Comparison of ENCODE assay signal across 26 mouse cellular contexts in genomic region chr12:43856370-43856769, GRCm38 (mm10).
"Had no signal": no experiment of that assay in that cellular context is flagged by ENCODE, and none has a peak within 500 bp of the region (broad histone marks: within the 10 kb centered on the region; RNA-seq: fewer than 3 reads in every experiment).

No protein-coding gene starts in this region.

- H3K4me2 ChIP-seq: heart, embryonic 11.5 days; heart, embryonic 13.5 days; heart, embryonic 15.5 days; hindbrain, embryonic 13.5 days; hindbrain, embryonic 15.5 days; kidney, embryonic 15.5 days; limb, embryonic 12.5 days; limb, embryonic 15.5 days; liver, embryonic 12.5 days had no signal

- H3K4me1 ChIP-seq: heart, embryonic 13.5 days; heart, embryonic 15.5 days; hindbrain, embryonic 13.5 days; hindbrain, embryonic 15.5 days; limb, embryonic 15.5 days; liver, embryonic 12.5 days had no signal

- H3K9ac ChIP-seq: heart, embryonic 13.5 days; heart, embryonic 15.5 days; hindbrain, embryonic 13.5 days; hindbrain, embryonic 15.5 days; kidney, embryonic 15.5 days; limb, embryonic 12.5 days; limb, embryonic 15.5 days; liver, embryonic 12.5 days; liver, embryonic 14.5 days had no signal

- ATAC-seq: hindbrain, postnatal 0 days; intestine, embryonic 16.5 days; liver, embryonic 12.5 days had no signal

- H3K27me3 ChIP-seq: heart, embryonic 13.5 days; heart, embryonic 15.5 days; hindbrain, embryonic 13.5 days; hindbrain, embryonic 15.5 days; kidney, embryonic 15.5 days; limb, embryonic 12.5 days; limb, embryonic 15.5 days; liver, embryonic 12.5 days had no signal

- H3K27ac ChIP-seq: heart, adult 2 months; heart, embryonic 13.5 days; heart, embryonic 15.5 days; hindbrain, embryonic 13.5 days; hindbrain, embryonic 15.5 days; hindbrain, postnatal 0 days; kidney, embryonic 15.5 days; kidney, postnatal 0 days; layer of hippocampus, adult 2 months; left cerebral cortex, adult 2 months; limb, embryonic 12.5 days; limb, embryonic 15.5 days; liver, embryonic 12.5 days; liver, embryonic 14.5 days had no signal

- H3K9me3 ChIP-seq: heart, embryonic 13.5 days; heart, embryonic 15.5 days; hindbrain, embryonic 13.5 days; hindbrain, embryonic 15.5 days; kidney, embryonic 15.5 days; limb, embryonic 12.5 days; limb, embryonic 15.5 days; liver, embryonic 12.5 days had no signal

- H3K4me3 ChIP-seq: heart, adult 2 months; heart, embryonic 13.5 days; heart, embryonic 15.5 days; hindbrain, embryonic 13.5 days; hindbrain, embryonic 15.5 days; kidney, embryonic 15.5 days; layer of hippocampus, adult 2 months; left cerebral cortex, adult 2 months; limb, embryonic 12.5 days; limb, embryonic 15.5 days; liver, embryonic 12.5 days had no signal

- DNase-seq: gastrocnemius, postnatal 14 days; gastrocnemius, postnatal 36 days; heart, adult 11 months; heart, adult 2 months; heart, postnatal 14 days; heart, postnatal 36 days; kidney, adult 11 months; kidney, adult 2 months; kidney, adult 9 months; kidney, postnatal 25 days; kidney, postnatal 4 days had no signal

- H3K36me3 ChIP-seq: heart, embryonic 13.5 days; heart, embryonic 15.5 days; hindbrain, embryonic 13.5 days; hindbrain, embryonic 15.5 days; kidney, embryonic 15.5 days; limb, embryonic 12.5 days; limb, embryonic 15.5 days; liver, embryonic 12.5 days had no signal
